Mouse (Mus musculus) heart, adult 11 months (tissue): ENCODE measurements around the gene Thap12.

Experiments used
- DNase-seq: peaks from one replicate; pipeline ENCODE4 v3.0.0; 2022

Gene Thap12

DNA sequence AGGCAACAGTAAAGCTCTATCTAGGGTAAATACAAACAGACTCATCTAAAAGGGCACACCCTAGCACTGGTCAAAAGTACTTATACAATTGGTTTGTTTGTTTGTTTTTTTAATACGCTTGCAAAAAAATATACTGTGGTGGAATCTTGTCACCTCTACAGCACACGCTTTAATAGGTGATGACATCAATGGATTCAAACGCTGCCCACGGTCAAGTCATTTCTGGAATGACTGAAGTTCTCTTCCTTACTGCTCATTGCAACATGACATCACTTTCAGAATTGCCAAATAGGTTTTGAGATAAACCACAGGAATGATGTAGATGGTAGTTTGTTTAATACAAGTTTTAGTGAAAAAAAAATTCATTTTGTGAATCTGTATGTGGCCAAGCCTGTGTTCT lies 4.3 kb upstream of the Thap12 start:
- no peak for DNase-seq

DNA sequence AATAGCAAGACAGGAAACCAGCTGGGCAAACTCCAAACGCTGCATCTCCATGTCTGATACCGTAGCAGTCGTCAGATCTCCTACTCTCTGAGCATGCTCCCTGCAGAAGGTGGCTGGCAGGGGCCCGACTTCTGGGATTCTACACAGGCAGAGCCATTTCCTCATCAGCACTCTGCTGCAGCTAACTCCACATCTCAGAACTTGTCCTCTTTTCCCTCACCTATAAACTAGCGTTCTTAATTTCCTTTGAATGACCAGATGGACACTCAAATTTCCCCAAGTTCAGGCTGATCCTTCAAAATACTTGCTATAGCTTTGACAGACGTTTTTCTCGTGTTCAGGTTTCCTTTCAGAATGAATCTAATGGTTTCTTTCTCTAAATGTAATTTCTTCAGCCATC lies 1.1 kb upstream of the Thap12 start:
- peak; percentile 73 for DNase-seq

DNA sequence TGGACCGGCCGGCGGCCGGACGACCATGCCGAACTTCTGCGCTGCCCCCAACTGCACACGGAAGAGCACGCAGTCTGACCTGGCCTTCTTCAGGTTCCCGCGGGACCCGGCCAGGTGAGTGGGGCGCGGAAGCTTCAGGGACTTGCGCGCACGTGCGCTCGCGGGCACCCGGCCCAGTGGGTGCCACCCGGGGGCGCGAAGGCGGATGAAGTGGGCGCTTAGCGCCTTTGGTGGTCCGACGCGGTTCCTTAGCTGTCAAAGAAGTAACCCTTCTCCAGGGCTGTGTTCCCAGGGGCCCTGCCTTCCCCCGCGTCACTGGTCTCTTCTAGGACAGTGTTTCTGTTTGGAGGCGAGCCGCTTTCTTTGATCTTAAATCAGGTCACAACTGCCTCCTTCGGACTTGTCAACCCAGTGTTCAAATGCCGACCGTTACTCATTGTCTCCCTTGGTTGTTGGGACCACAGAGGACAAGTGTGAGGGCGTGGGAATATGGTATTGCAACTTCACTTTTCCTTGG lies 520 bp downstream of the Thap12 start:
- no peak for DNase-seq

DNA sequence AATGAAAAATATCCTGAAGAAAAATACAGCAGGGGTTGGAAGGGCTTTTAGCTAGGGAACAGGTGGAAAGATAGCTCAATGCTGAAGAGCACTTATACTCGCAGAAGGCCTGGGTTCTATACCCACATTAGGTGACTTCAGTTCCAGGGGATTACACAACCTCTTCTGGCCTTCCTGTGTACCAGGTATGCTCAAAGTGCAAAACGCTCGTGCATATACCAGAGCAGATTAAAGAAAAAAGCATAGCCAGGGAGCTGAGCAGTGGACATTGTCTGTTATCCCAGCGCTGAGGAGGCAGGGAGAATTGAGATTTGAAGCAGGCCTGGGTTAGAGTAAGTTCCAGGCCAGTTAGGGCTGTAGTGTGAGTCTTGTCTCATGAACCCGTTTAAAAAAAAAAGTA lies 1.4 kb downstream of the Thap12 start:
- peak; percentile 55 for DNase-seq

DNA sequence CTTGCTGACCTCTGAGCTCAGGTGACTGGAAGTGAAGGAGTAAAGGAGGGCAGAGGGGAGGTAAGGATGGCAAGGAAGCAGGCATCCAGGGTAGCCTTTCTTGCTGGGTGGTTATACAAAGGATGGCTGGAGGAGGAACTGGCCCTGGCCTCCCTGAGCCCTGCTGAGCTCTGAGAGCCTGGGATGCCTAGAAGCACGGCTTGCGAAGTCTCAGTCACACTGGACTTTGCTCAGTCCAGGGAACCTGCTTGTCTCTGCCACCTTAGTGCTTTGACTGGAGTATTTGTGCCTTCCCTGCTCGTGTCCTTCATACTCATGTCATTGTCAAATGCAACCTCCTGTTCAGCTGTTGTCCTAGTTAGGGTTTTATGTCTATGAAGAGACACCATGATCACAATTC lies 10.8 kb downstream of the Thap12 start:
- DNase-seq: peak; percentile 74

DNA sequence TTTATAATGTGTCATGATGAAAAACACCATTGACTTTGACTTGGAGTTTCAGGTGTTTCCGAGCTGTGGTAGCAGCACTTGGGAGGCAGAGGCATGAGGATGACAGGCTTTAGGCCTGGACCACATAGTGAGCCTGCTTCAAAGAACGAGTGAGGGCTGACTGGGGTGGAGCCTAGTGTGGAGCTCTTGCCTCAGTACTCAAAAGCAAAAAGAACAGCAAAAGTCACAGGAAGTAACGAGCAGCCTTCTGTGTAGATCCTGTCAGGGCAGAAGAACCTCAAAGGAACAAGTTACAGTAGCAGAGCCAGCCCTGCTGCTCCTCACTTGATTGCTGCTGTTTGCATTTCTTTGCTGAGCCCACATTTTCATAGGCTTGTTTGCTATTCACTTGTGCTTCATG lies 14.5 kb downstream of the Thap12 start:
- DNase-seq: peak; percentile 66

DNA sequence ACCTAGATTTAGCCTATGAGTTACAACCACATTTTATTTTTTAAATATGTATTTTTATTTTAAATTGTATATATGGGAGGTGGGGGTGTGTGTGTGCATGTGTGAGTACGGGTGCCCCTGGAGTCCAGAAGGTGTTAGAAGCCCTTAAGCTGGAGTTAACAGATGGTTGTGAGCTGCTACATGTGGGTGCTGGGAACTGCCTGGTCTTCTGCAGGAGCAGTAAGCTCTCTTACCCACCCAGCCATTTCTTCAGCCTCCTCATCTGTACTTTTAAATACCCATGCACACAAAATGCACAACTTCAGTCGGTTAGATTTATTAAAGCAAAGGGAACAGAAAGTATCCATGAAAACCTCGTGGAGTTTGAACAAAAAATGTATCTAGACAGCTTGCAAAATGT lies 16.9 kb downstream of the Thap12 start:
- DNase-seq: peak; percentile 16

DNA sequence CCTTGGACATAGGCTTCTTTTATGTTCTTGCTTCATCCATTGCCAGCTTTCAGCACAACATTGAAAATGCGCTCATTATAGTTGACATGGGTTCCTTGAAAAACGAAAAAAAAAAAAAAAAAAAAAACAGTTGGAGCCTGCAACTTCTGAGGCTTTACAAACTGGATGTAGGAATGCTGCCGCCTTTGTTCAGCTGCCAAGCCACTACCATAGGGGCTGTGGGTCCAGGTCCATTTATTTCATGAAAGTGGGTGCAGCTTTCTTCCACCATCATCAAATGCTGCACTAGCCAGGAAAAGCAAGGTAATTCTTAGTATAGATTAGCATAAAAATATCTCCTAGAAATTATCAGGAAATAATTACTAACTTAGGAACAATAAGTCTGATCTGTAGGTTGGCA lies 17.8 kb downstream of the Thap12 start:
- peak; percentile 14 for DNase-seq

DNA sequence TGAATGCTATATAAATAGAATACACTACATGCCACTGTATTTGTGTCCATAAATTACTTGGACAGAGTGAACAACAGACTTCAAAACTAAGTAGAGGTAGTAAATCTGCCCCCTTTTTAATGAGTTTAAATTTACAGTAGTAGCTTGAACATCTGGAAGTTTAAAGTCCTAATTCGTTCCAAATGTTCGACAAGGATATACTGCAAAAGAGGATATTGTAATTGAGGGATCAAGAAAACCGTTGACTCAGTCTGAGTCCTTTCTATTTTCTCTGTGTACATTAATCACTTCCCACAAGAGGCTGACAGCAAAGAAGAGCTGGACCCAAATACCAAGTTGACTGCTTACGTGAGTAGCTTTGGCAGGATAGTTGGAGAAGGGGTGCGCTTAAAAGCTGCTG lies 18.3 kb downstream of the Thap12 start:
- DNase-seq: no peak

DNA sequence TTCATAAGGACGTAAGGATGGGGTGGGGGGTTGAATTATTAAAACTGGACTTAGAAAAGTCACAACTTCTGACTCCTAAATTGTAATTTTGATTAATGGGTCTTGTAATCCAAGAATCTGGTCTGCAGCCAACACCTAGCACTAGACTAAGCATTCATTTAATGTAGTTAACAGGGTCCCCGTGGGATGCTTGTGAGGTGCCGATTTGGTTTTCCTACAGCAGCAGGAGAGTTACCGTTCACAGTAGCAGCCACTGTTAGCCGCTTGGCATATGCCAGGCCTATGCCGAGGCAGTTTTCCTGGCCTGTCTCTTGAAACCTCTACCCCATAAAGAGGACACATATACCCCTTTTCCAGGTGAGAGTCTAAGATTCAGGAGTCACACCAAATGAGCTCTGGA lies 18.7 kb downstream of the Thap12 start:
- DNase-seq: peak; percentile 50

DNA sequence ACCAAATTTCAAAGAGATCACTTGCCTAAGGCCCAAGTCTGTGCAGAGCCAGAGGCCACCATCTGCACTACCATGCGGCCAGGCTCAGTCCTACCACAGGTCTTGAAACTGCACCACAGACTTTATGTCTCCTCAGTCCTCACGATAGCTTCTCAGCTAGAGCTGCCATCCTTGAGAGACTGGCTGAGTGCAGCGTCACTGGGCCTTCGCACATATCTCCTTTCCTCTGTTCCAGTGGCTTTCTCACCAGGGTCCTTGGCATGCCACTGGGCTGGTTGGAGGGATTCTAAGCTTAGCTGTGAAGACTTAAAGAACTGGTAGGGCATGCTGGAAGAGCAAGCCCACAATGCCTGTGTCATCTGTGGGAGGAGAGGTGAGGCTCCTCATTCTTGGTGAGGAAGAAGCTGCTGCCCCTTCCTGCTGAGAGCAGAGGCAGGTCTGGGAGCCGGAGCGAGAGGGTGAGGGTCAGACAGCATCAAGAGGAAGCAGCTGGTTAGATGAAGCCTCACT lies 22.8 kb downstream of the Thap12 start:
- peak; percentile 77 for DNase-seq

DNA sequence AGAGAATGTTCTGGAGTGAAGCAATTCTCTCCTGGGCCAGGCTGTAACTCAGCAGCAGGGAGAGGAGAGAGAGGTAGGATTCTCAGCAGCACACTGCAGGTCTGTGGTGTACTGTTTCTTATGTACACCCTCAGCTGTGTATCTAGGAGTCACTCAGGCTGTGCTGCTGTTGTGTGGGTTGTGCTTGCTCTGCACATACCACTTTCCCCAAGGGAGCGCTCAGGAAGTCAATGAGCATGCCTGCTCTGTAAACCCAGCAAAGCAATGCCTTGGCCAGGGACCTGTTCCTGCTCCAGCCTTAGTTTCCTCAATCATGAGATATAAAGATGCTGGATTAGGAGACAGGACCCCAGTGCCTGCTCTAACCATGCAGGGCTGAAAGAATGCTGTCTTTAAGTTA lies 25.1 kb downstream of the Thap12 start:
- DNase-seq: peak; percentile 87

DNA sequence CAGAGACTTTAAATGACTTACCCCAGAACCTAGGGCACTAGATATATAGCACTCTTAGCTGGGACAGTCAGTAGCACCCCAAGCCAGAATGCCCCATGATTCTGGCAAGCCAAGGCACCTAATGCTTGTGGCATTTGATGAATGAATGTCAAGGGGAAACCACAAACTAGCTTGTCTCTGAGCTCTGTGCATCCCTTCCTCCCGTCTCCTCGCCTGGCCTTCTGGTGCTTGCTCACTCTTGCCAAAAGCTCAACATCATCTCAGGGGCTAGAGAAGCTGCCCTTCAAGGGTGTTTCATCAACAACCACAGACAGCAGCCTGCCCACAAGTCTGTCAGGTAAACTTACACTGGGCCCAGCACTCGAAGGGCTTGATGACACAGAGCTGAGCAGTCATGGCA lies 25.6 kb downstream of the Thap12 start:
- peak; percentile 42 for DNase-seq

DNA sequence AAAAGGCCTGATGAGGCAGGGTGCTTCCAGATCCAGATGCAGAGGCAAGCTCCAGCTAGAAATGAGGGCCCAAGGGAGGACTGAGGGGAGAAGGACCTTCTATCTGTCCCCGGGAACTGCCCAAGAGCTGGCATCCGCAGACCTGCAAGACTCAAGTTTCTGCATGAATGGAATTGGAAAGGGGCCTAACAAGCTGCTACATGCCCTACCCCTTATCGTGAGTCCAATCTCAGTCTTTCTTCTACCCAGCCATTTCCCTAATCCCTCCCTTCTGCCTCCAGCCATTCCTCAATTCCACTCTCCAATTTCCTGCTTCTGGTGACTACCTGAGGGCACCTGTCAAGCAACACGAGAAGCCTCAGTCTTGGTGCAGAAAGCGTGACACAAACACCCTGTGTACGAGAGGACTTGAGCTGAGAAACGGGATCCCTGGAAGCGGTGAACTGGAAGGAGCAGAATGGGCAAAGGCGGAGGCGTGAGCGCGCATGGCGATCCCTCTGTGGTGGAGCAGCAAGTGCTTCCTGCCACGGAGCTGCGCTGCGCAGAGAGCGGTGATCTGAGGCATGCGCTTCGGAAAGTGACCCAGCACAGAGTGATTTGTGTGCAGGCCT lies 26.9 kb downstream of the Thap12 start:
- DNase-seq: no peak

DNA sequence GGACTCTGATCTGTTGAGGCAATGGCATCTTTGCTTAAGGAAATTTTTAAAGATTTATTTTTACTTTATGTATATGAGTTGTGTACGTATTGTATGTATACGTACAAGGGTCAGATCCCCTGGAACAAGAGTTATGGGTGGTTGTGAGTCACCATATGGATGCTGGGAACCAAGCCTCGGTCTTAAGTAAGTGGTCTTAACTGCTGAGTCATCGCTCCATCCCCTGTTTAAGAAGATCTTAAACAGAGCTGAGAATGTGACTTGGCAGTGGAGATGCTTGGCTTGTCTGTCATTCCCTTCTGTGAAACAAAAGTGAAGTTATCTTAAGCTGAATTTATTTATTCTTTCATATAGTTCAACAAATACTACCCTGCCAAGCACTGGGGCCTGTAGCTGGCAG lies 31.1 kb downstream of the Thap12 start:
- DNase-seq: no peak

DNA sequence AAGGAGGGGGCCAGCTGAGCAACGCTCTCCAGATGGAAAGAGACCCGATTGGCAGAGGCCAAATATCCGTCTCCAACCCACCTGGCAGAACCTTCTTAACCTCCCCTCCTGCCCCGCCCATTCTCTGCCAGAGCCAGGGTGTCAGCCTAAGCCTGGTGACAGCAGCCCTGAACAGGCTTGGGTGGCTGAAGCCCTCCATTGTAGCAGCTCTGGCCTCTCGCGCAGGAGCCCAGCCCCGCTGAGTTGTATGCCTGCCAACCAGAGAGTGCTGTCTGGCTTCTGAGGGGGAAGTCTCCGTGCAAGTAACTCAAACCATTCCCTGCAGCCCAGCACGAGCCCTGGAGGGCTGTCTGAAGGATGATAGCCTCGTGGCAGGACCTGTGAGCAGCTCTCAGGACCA lies 32.0 kb downstream of the Thap12 start:
- peak; percentile 92 for DNase-seq

DNA sequence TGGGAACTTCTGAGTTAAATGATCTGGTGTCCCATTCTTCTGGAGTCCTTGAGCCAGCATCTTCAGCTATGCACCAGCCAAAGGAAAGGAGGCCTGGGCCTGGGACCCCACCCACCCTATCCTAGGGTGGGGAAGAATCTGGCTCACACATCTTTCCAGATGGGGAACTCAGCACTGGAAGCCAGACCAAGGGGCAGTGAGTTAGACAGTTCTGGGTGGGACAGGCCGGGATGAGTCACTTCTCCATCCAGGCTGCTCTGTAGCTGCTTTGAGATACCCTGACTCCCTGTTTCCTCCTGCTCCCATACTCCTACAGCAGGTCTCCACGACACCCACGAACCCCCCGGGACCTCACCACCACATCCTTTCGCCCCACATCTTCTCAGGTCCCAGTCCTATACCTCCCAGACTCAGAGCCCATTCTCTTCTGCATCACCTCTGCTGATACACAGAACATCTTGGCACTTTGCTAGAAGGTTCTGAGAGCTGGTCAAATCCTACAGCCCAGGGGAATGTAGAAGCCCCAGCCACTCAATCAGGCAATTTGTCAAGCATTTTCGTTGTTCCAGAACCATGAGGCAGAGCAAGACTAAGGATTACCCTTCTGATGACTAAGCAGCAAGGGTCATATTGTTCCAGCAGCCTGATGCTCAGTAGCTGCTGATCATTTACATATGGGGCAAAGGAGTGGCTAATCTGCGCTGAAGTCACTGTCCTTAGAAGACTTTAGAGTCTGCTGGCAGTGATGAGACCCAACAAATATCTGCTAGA lies 34.1 kb downstream of the Thap12 start:
- peak; percentile 95 for DNase-seq

DNA sequence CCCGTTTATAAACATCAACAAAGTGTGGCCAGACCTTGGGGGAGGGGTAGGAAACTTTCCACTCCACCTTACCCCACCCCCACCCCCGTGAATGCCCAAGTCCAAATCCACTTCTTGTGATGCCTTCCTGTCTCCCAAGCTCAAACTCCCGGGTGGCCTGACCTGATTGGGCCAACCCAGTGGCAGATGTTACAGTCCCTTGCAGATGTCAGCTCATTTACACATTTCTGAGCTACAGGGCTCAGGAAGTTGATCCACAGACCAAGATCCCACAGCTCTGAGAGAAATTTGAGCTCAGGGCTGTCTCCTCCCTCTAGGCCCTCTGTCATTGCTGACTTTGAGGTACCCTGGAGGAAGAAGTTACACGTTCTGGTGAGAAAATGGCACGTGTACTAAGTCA lies 37.5 kb downstream of the Thap12 start:
- DNase-seq: no peak

DNA sequence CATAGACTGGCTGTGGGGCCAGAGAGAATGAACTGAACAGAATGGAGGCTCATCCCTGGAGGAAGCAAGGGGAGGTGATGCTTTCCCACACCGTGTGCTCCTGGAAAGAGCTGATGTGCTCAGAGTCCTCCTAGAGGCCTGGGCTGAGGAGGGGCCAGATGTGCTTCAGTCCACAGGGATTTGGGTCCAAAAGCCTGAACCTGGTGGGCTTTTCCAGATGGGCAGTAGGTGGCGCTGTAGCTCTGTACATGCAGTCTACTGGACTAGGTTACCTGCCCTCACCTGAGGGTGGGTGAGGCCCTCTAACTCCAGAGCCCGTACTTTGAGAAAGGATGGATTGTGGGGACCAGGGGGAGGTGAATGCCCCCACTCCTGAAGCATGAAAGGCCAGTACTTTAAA lies 40.4 kb downstream of the Thap12 start:
- peak; percentile 93 for DNase-seq

DNA sequence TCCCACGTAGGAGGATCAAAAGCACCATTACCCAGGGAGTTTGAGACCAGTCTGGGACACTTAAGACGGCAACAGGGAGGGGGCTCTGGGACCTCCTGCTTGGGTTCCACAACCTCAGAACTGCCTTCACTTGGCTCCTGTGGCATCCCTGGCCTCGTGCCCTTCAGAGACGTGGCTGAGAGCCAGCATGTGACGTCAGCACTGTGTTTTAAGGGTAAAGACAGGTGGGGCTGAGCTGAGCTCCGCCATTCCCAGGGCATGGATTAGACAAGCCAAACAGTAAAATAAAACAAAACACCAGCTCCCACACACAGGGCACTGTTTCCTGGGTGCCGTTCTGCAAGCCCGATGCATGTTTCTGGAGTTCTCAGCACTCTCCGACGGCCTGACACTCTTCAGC lies 47.5 kb downstream of the Thap12 start:
- no peak for DNase-seq

DNA sequence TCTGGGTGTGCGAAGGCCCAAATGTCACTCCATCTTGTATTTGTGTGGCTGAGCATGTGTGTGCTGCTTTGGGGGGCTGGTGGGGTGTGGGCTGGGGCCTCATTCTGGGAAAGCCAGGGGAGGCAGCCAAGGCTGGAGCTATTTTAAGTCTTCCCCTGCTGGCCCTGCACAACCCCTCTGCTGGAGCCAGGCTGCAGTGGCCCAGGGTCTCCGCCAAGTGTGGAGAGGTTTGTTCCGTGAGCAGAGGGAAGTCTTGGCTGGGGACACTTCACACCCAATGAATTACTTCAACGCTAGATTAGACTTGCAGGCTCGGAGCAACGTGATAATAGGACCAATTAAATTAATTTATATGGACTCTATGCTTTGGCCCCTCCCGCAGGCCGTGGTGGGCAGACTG lies 49.8 kb downstream of the Thap12 start:
- DNase-seq: peak; percentile 97

DNA sequence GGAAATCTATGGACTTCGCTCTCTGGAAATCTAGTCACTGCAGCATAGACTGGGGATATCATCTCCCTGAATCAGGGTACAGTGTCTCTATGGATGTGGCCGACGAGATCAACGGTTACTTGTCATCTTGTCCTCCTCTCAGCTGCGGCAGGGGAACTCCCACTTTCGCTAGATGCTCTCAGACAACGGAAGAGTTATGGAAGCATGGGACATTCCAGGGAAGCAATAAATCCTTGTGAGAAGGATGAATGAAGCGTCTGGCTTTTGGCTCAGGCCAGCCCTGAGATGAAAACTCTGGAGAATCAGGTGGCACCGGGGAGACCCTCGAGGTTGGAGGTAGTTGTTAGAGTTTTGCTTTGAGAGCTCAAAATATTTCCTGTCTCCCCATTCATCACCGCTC lies 53.1 kb downstream of the Thap12 start:
- no peak for DNase-seq

DNA sequence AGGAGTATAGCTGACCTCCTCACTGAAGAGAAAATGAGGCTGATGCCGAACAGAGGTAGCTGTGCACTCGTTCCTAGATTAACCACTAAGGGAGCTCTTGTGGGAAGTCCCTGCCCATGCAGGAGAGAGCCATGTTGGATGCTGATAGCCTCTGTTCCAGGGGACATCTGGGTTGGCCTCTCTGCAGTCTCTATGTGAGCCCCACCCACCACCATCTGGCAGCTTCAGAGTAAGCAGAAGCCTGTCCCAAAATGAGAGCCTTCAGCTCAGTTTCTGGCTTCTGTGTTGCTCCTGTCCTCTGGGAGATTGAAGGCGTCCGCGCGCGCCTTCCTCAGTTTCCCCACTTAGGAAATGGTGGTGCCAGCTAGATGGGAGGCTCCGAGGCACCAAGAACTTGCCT lies 53.7 kb downstream of the Thap12 start:
- peak; percentile 95 for DNase-seq

DNA sequence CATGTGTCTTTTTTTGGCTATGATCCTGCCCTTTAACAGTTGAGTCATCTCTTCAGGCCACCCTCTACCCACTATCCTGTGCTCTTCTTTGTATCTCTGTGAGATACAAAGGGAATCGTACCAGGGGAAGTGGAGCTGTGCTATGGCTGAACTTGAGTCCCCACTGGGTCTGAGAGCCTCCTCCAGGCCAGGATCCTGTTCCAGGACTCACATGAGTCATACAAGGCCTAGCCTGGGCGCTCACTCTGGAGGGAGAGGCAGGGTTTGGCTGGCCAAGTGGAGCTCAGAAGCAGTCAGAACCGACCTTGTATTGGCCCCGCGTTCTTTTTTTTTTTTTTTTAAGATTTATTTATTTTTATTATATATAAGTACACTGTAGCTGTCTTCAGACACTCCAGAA lies 57.2 kb downstream of the Thap12 start:
- no peak for DNase-seq

DNA sequence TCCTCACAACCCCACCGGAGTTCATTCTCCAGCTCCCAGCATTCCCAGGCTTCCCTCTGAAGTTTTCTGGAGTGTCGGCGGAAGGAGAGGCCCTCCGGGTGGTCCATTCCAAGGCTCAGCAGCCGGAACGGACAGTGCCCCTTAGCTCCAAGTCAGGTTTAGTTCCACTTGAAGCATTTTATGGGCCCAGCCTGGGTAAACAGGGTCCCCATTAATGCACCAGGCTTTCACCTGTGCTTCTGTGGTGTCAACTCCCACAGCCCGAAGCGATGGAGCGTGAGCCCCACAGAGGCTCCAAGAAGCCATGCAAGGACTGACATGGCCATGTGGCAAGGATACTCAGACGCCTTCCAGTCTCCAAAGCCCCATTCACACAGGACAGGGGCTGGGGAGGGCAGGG lies 61.0 kb downstream of the Thap12 start:
- DNase-seq: no peak
